Mouse (Mus musculus): ENCODE data around the gene Catsper2. TPM values are rescaled to one million over a fixed set of nuclear protein-coding genes. Genes with fewer than 3 reads are reported as not detected.
"Not testable (repeated sequence)": the region's sequence is repeated elsewhere in the genome, so short reads cannot be mapped to it uniquely, and the experiment has no call there.

The Catsper2 gene
- polyA plus RNA-seq, 1 experiment from 2014 or later = 1.5 TPM

GRCm38 (mm10) chr2:121403296-121403695 lies 10.3 kb downstream of the Catsper2 start:
- DNase-seq (no peak), ATAC-seq (no peak)
- no peaks in the 10 kb centered on the region for H3K36me3 ChIP-seq (replicated peaks; ENCODE audit: insufficient read depth, low read length)
- H3K4me2 ChIP-seq (ENCODE audit: low read depth, low read length) = no peak overlapping the region
- TF ChIP-seq EP300 (IDR thresholded peaks at IDR 0.05; ENCODE audit: low read depth) (no peak), CTCF (IDR thresholded peaks at IDR 0.05; ENCODE audit: low read depth) (no peak)
- H3K4me1 ChIP-seq (ENCODE audit: insufficient read depth) = no peaks in the 10 kb centered on the region
- no peak overlapping the region for H3K9ac ChIP-seq (replicated peaks)
- H3K27ac ChIP-seq (ENCODE audit: low read depth) = no peak overlapping the region
- no peaks in the 10 kb centered on the region for H3K27me3 ChIP-seq (ENCODE audit: insufficient read depth, low read length)
- no peaks in the 10 kb centered on the region for H3K9me3 ChIP-seq (ENCODE audit: low read length)
- no peak overlapping the region for H3K4me3 ChIP-seq (ENCODE audit: low read depth, low read length)

- Histone ChIP-seq H3K9ac (replicated peaks) (no peak overlapping the region), H3K27me3 (ENCODE audit: insufficient read depth, low read length) (no peaks in the 10 kb centered on the region), H3K4me2 (ENCODE audit: low read depth, low read length) (no peak overlapping the region), H3K4me3 (ENCODE audit: low read depth, low read length) (no peak overlapping the region), H3K27ac (ENCODE audit: low read depth) (no peak overlapping the region), H3K36me3 (replicated peaks; ENCODE audit: insufficient read depth, low read length) (no peaks in the 10 kb centered on the region), H3K4me1 (ENCODE audit: insufficient read depth) (no peaks in the 10 kb centered on the region), H3K9me3 (ENCODE audit: low read length) (no peaks in the 10 kb centered on the region)
- 16% methylated on average over 8 of the region's 8 CpGs for WGBS (ENCODE audit: insufficient replicate concordance)
- DNase-seq = peak; percentile 82
- ATAC-seq = no peak
- TF ChIP-seq EP300 (IDR thresholded peaks at IDR 0.05; ENCODE audit: low read depth) (no peak), CTCF (IDR thresholded peaks at IDR 0.05; ENCODE audit: low read depth) (peak; percentile 83)
Observed at GRCm38 (mm10) chr2:121396624-121397023, 17.0 kb downstream of the Catsper2 start.

- not testable (repeated sequence) for H3K4me2 ChIP-seq (ENCODE audit: low read depth, low read length); H3K36me3 ChIP-seq (replicated peaks; ENCODE audit: insufficient read depth, low read length); H3K4me1 ChIP-seq (ENCODE audit: insufficient read depth); H3K27me3 ChIP-seq (ENCODE audit: insufficient read depth, low read length); DNase-seq; ATAC-seq; H3K27ac ChIP-seq (ENCODE audit: low read depth); H3K9ac ChIP-seq (replicated peaks); H3K9me3 ChIP-seq (ENCODE audit: low read length); H3K4me3 ChIP-seq (ENCODE audit: low read depth, low read length)
- WGBS (ENCODE audit: insufficient replicate concordance) = 91% methylated on average over 16 of the region's 17 CpGs
Observed at GRCm38 (mm10) chr2:121386961-121387575, 26.5 kb downstream of the Catsper2 start, which contains the start of gene Strc. Gene Strc (minus strand): TSS chr2:121387168.

- DNase-seq (no peak), ATAC-seq (no peak)
- Histone ChIP-seq H3K36me3 (replicated peaks; ENCODE audit: insufficient read depth, low read length) (no peaks in the 10 kb centered on the region), H3K4me1 (ENCODE audit: insufficient read depth) (no peaks in the 10 kb centered on the region), H3K4me2 (ENCODE audit: low read depth, low read length) (no peak overlapping the region), H3K27me3 (ENCODE audit: insufficient read depth, low read length) (no peaks in the 10 kb centered on the region), H3K9me3 (ENCODE audit: low read length) (no peaks in the 10 kb centered on the region), H3K9ac (replicated peaks) (no peak overlapping the region), H3K27ac (ENCODE audit: low read depth) (no peak overlapping the region), H3K4me3 (ENCODE audit: low read depth, low read length) (no peak overlapping the region)
- TF ChIP-seq CTCF (IDR thresholded peaks at IDR 0.05; ENCODE audit: low read depth) = no peak
- TF ChIP-seq EP300 (IDR thresholded peaks at IDR 0.05; ENCODE audit: low read depth) = no peak
- 48% methylated on average over 2 of the region's 2 CpGs for WGBS (ENCODE audit: insufficient replicate concordance)
Observed at GRCm38 (mm10) chr2:121374766-121375165, 38.8 kb downstream of the Catsper2 start.

- Histone ChIP-seq H3K27me3 (ENCODE audit: insufficient read depth, low read length) (no peaks in the 10 kb centered on the region), H3K9ac (replicated peaks) (no peak overlapping the region), H3K4me3 (ENCODE audit: low read depth, low read length) (no peak overlapping the region), H3K27ac (ENCODE audit: low read depth) (no peak overlapping the region), H3K9me3 (ENCODE audit: low read length) (no peaks in the 10 kb centered on the region), H3K36me3 (replicated peaks; ENCODE audit: insufficient read depth, low read length) (no peaks in the 10 kb centered on the region), H3K4me1 (ENCODE audit: insufficient read depth) (no peaks in the 10 kb centered on the region), H3K4me2 (ENCODE audit: low read depth, low read length) (no peak overlapping the region)
- ATAC-seq = no peak
- TF ChIP-seq CTCF (IDR thresholded peaks at IDR 0.05; ENCODE audit: low read depth) (no peak), EP300 (IDR thresholded peaks at IDR 0.05; ENCODE audit: low read depth) (no peak)
- 50% methylated on average over 3 of the region's 3 CpGs for WGBS (ENCODE audit: insufficient replicate concordance)
- no peak for DNase-seq
Observed at GRCm38 (mm10) chr2:121372266-121372665, 41.3 kb downstream of the Catsper2 start.

- DNase-seq = no peak
- H3K27me3 ChIP-seq (ENCODE audit: insufficient read depth, low read length) = no peaks in the 10 kb centered on the region
- no peak for TF ChIP-seq CTCF (IDR thresholded peaks at IDR 0.05; ENCODE audit: low read depth)
- TF ChIP-seq EP300 (IDR thresholded peaks at IDR 0.05; ENCODE audit: low read depth) = no peak
- no peak overlapping the region for H3K27ac ChIP-seq (ENCODE audit: low read depth)
- H3K9ac ChIP-seq (replicated peaks) = no peak overlapping the region
- H3K36me3 ChIP-seq (replicated peaks; ENCODE audit: insufficient read depth, low read length) = no peaks in the 10 kb centered on the region
- H3K4me1 ChIP-seq (ENCODE audit: insufficient read depth) = no peaks in the 10 kb centered on the region
- H3K4me3 ChIP-seq (ENCODE audit: low read depth, low read length) = no peak overlapping the region
- no peak for ATAC-seq
- H3K4me2 ChIP-seq (ENCODE audit: low read depth, low read length) = no peak overlapping the region
- WGBS (ENCODE audit: insufficient replicate concordance) = 66% methylated on average over 5 of the region's 5 CpGs
- H3K9me3 ChIP-seq (ENCODE audit: low read length) = no peaks in the 10 kb centered on the region
Observed at GRCm38 (mm10) chr2:121370921-121371320, 42.7 kb downstream of the Catsper2 start.

- Histone ChIP-seq H3K9me3 (ENCODE audit: low read length) (no peaks in the 10 kb centered on the region), H3K9ac (replicated peaks) (no peak overlapping the region), H3K27ac (ENCODE audit: low read depth) (no peak overlapping the region), H3K4me3 (ENCODE audit: low read depth, low read length) (no peak overlapping the region), H3K4me2 (ENCODE audit: low read depth, low read length) (no peak overlapping the region), H3K36me3 (replicated peaks; ENCODE audit: insufficient read depth, low read length) (no peaks in the 10 kb centered on the region), H3K27me3 (ENCODE audit: insufficient read depth, low read length) (no peaks in the 10 kb centered on the region), H3K4me1 (ENCODE audit: insufficient read depth) (no peaks in the 10 kb centered on the region)
- ATAC-seq = no peak
- WGBS (ENCODE audit: insufficient replicate concordance) = 72% methylated on average over 2 of the region's 2 CpGs
- TF ChIP-seq EP300 (IDR thresholded peaks at IDR 0.05; ENCODE audit: low read depth) (no peak), CTCF (IDR thresholded peaks at IDR 0.05; ENCODE audit: low read depth) (no peak)
- no peak for DNase-seq
Observed at GRCm38 (mm10) chr2:121368831-121369230, 44.8 kb downstream of the Catsper2 start.

Data from liver, postnatal 0 days (tissue).